Mouse (Mus musculus) left cerebral cortex, postnatal 4 days (tissue): ENCODE data around the gene Klri1. TPM values are rescaled to one million over a fixed set of nuclear protein-coding genes. Genes with fewer than 3 reads are reported as not detected.
"Not testable (repeated sequence)": the region's sequence is repeated elsewhere in the genome, so short reads cannot be mapped to it uniquely, and the experiment has no call there.

Experiments used
- DNase-seq: peaks from one replicate; pipeline ENCODE4 v3.0.0-alpha.2; 2022
- intact Hi-C: fragments of 180-260 bp; cut with DNase I; formaldehyde crosslinking; loops from one replicate; pipeline ENCODE4 v1.15.1; 2025
- microRNA-seq: library from miRNA; unstranded; fragments of <30 nt; microRNA quantifications from one replicate; pipeline ENCODE4 v1.2.0, GENCODE M21; 2022
- total RNA-seq, 2 experiments: library from RNA; stranded (reverse); gene quantifications; 2 replicates each; pipeline ENCODE4 v1.2.3; 2021

Gene Klri1
- not detected for total RNA-seq

DNA sequence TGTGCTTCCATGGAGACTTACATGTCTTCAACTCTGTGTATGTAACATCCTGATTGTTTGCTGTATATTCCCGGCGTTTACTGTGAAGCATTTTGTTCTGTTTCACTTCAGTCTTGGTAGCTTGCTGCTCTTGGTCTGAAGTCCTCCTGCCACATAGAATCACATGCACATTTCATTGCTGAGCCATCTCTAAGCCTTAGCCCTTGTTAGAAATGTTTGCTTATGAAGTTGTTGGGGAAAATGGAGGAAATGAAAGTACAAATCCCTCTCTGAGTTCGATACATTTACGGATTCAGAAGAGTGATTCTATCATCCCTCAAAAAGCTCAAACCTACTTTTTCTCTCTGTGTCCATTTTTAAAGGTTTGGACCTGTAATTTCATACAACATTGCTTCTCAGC is at the start of gene Klri1:
TSS of gene Klri1 (minus strand) at position 101 of the 400 bp plus-strand sequence.
- DNase-seq: no peak
- intact Hi-C loops: no loop called here

DNA sequence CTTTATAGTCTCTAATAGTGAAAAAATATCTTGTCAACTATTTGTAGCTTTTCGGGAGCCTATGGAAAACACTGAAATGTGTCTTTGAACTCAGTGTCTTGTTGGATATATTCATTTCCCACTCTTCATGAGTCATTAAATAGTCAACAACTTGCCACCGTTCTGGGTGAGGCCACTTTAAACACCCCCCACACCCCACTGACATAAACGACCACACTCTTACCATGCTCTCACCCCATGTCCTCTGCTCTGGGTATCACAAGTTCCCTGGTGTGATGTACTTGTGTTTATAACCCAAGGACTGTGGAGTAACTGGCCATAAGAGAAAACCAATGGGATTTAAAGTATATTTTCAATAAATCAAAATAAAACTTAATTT is 30.7 kb upstream of the Klri1 start:
- intact Hi-C loops: no loop called here
- no peak for DNase-seq

GRCm38 (mm10) chr6:129747016-129747653 is 30.2 kb upstream of the Klri1 start:
- DNase-seq: no peak
- intact Hi-C loops: no loop called here

DNA sequence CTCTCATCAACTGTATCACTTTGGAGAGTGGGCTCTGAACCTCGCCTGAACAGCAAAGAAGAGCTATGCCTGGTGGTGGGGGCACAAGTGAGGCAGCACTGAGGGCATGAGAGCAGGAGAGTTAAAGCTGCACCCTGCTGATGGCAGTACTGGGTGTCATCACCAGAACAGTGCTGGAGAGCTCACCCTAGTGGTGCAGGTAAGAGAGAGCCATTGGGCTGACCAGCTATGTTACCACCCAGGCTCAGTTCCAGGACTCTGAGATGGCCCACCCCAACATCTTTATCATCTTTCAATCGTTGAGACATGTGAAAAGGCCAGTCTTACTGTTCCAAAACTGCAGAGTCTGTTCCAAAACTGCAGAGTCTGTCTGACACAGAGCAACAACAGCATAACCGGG is 29.2 kb upstream of the Klri1 start:
- DNase-seq: no peak
- intact Hi-C loops: no loop called here

- intact Hi-C loops: no loop called here
- no peak for DNase-seq
Observed at GRCm38 (mm10) chr6:129740069-129740721, 23.3 kb upstream of the Klri1 start, which contains the start of gene Klri2. Gene Klri2, minus strand, starts transcription at chr6:129740484.

DNA sequence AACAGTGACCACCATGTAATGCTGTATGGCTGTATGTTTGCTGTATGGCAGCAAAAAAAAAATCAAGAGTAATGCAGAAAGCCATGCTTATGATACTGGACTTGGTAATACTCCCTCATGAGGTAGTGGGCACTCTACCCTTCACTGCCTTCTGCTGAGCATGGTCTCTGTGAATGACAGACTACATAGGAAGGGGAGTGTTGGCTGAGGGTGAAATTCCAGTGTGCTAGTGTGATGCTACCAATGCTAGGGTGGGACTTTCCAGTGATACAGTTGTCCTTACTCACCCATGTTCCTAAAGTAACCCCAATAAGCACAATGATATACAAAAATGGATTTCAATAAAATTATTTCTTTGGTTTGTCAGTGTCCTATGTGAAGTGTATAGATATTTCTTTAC is 19.5 kb upstream of the Klri1 start:
- intact Hi-C loops: no loop called here
- DNase-seq: no peak

DNA sequence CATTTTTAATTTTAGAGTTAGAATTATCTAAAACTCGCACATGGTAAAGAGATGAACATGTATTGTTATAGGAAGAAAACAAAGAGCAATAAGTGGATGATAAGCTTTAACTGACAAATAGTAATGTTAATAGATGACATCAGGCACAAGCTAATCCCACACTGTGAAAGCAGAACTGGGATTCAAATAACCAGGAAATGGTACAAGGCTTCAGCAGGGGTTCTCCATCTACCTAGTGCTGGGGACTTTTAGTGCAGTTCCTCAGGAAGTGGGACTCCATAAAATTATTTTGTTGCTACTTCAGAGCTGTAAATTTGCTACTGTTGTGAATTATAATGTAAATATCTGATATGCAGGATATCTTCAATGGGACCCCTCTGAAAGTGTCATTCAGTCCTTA is 10.3 kb upstream of the Klri1 start:
- no peak for DNase-seq
- intact Hi-C loops: no loop called here

- no peak for DNase-seq
- intact Hi-C loops: no loop called here
Observed at GRCm38 (mm10) chr6:129721390-129721789, 4.5 kb upstream of the Klri1 start.

GRCm38 (mm10) chr6:129720487-129720886 is 3.6 kb upstream of the Klri1 start:
- intact Hi-C loops: no loop called here
- DNase-seq: no peak

DNA sequence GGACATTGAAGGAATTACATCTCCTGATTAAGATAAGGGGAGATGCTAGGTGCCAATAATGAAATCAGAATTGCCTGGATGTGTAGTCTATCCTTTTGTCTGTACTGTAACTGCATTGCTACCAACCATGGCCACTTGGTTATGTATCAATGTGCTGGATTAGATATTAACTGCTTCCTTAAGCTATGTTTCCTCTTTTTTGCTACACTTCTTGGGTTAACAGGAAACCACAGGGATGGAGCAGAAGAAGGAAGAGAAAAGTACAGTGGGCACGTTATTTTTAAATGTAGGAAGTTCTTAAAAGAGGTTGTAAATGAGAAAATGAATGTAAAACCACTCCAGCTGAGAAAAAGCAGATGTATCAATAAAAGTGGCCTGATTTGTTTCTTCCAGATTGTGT is 3.4 kb downstream of the Klri1 start:
- DNase-seq: no peak

GRCm38 (mm10) chr6:129691436-129691835 is 25.5 kb downstream of the Klri1 start:
- DNase-seq, intact Hi-C loops: not testable (repeated sequence)

More for the DNA sequence above, 3.4 kb downstream of the Klri1 start:
- intact Hi-C loops: no loop called here

DNA sequence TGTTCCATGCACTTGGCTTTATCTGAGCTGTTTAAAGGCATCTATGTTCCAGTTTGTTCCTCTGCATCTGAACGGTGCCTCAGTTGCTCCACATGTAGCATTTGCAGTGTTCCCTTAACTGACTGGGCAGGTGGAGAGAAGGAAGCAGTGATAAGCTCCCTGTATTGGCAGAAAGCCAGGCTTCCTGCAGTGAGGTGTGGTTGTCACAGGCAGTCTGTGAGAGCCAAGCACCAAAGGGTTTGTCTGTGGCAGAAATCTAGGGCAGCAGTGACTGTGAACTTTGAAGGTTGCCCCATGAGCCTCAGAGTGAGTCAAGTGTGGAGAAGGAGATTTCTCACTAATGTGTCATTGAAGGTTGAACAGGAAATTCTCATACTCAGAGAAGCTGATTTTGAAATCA is 36.6 kb downstream of the Klri1 start:
- peak; percentile 9 for DNase-seq

GRCm38 (mm10) chr6:129678873-129679272 is 38.1 kb downstream of the Klri1 start, which contains the start of gene Klrc1:
Gene Klrc1, minus strand, starts transcription at chr6:129678973.
- intact Hi-C loops: no loop called here
- DNase-seq: no peak

More for the DNA sequence above, 36.6 kb downstream of the Klri1 start:
- intact Hi-C loops: no loop called here

- DNase-seq, intact Hi-C loops: not testable (repeated sequence)
Observed at GRCm38 (mm10) chr6:129661301-129661700, 55.6 kb downstream of the Klri1 start.

DNA sequence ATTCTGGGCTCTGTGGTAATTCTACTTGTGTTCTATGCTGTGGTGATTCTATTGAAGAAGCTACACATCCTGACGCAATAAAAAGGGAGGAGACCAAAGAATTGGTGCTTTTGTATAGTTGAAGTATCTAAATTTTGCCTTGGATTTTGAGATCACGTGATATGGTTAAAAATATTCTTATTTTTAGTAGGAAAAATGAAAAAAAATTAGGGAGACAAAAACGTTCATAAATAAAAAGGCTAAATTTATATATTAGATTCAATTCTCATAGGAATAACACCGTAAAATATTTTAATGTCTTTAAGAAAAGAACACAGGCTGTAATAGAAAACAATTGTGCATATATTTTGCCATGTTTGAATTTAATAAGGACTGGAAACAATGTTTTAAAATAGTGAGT is 56.3 kb downstream of the Klri1 start, which contains the start of gene Klrc2:
TSS of gene Klrc2 (minus strand) at position 101 of the 400 bp plus-strand sequence.
- intact Hi-C loops, DNase-seq: not testable (repeated sequence)

Small RNA genes within 50 kb of the gene (microRNA-seq; reads per million reads assigned to microRNA genes)
- gene Mir680-1: not detected

Other genes starting within 250 kb of the Klri1 start
- not detected for gene Olr1, start 210.0 kb downstream of the Klri1 start, total RNA-seq
- not detected for gene Tmem52b, start 204.6 kb downstream of the Klri1 start, total RNA-seq
- 100 to 1,000 TPM; 206 to 217 TPM for gene Gabarapl1, start 184.0 kb downstream of the Klri1 start, total RNA-seq
- not detected for gene Klre1, start 139.2 kb downstream of the Klri1 start, total RNA-seq
- gene Klrd1, start 125.3 kb downstream of the Klri1 start, total RNA-seq: not detected
- gene Klrk1, start 93.3 kb downstream of the Klri1 start, total RNA-seq: not detected
- not detected for gene Klrc3, start 73.8 kb downstream of the Klri1 start, total RNA-seq
- gene Klrc2, start 56.4 kb downstream of the Klri1 start, total RNA-seq: not detected
- not detected for gene Klrc1, start 38.2 kb downstream of the Klri1 start, total RNA-seq
- gene Klri2, start 23.4 kb upstream of the Klri1 start, total RNA-seq: not detected
- not detected for gene Gm156, start 67.1 kb upstream of the Klri1 start, total RNA-seq
- gene Gm17631, start 145.5 kb upstream of the Klri1 start, total RNA-seq: not detected
- gene Klra17, start 159.5 kb upstream of the Klri1 start, total RNA-seq: not detected
- not detected for gene Klra5, start 200.5 kb upstream of the Klri1 start, total RNA-seq